Mouse (Mus musculus) hindbrain, embryonic 16.5 days (tissue): Measurements from ENCODE around the gene AI854703. TPM values are rescaled to one million over a fixed set of nuclear protein-coding genes. Genes with fewer than 3 reads are reported as not detected.

Experiments
- ATAC-seq: fragments of 200-750 bp; cut with Nextera tagmentation; 2 replicates; pipeline ENCODE4 v1.8.0; 2017; ENCODE audit warnings: moderate TSS enrichment, moderate library complexity
- H3K27ac ChIP-seq: fragments of 300-500 bp; sonication (generic); 2 replicates; pipeline ENCODE4 v1.5.1; 2014; ENCODE audit warnings: low read depth, mild to moderate bottlenecking, control low read depth, low read length, moderate library complexity
- H3K27me3 ChIP-seq: fragments of 300-500 bp; sonication (generic); replicated peaks from 2 replicates; pipeline ENCODE4 v1.6.1; 2014; ENCODE audit warnings: low read length; ENCODE audit not compliant: control insufficient read depth, insufficient read depth
- H3K36me3 ChIP-seq: fragments of 300-500 bp; sonication (generic); 2 replicates; pipeline ENCODE4 v1.6.1; 2014; ENCODE audit warnings: mild to moderate bottlenecking, low read length, moderate library complexity, mixed read lengths; ENCODE audit not compliant: control insufficient read depth, insufficient read depth
- H3K4me1 ChIP-seq: fragments of 300-500 bp; sonication (generic); 2 replicates; pipeline ENCODE4 v1.6.1; 2014; ENCODE audit warnings: low read depth, low read length; ENCODE audit not compliant: control insufficient read depth, insufficient read depth
- H3K4me2 ChIP-seq: fragments of 300-500 bp; sonication (generic); 2 replicates; pipeline ENCODE4 v1.6.1; 2014; ENCODE audit warnings: mild to moderate bottlenecking, low read length, control low read depth, moderate library complexity
- H3K4me3 ChIP-seq: fragments of 300-500 bp; sonication (generic); 2 replicates; pipeline ENCODE4 v1.5.1; 2014; ENCODE audit warnings: mild to moderate bottlenecking, low read length, control low read depth, moderate library complexity
- H3K9ac ChIP-seq: fragments of 300-500 bp; sonication (generic); 2 replicates; pipeline ENCODE4 v1.6.1; 2014; ENCODE audit warnings: low read depth, mild to moderate bottlenecking, control low read depth, low read length, moderate library complexity
- H3K9me3 ChIP-seq: fragments of 300-500 bp; sonication (generic); 2 replicates; pipeline ENCODE4 v1.6.1; 2014; ENCODE audit warnings: mild to moderate bottlenecking, low read length, moderate library complexity; ENCODE audit not compliant: control insufficient read depth
- WGBS: fragments of 180-500 bp; shearing (Covaris S2); extraction: QIAGEN DNeasy Blood & Tissue Kit; methylation state at CpG from one replicate; pipeline ENCODE4 v1.1.7; 2014; 5-methylcytosine and 5-hydroxymethylcytosine counted together
- polyA plus RNA-seq: library from polyadenylated mRNA; unstranded; fragments of >200 nt; fragmentation: Nextera tagmentation; extraction: Ambion mirVana; gene quantifications from 2 replicates; pipeline ENCODE4 v1.2.1, GENCODE M21; 2015

Gene AI854703
- polyA plus RNA-seq, 1 experiment from 2014 or later = 34.3 TPM

DNA sequence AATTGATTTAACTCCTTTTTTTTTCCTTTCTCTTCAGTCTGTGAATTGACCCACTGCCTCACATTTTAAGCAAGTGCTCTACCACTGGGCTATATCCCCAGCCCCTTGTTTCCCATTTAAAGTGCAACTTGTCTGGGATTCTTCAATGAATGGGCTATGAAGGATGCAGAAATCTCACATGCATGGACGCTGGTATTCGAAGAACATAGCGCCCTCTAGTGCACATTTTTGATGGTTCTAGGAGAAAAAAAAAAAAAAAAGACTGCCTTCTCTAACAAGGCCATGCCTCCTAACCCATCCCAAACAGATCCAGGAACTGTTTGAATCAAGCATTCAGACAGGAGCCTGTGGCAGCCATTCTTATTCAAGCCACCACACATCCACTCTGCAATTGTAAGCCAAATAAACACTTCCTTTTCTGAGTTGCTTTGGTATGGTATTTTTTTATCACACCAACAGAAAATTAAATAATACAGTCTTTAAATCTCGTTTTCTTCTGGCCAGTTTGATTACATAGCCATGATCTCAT is 16.3 kb downstream of the AI854703 start:
- Histone ChIP-seq H3K36me3 (no peaks in the 10 kb centered on the region), H3K27ac (no peak overlapping the region), H3K9me3 (no peaks in the 10 kb centered on the region), H3K4me2 (no peak overlapping the region), H3K9ac (no peak overlapping the region), H3K27me3 (no peaks in the 10 kb centered on the region), H3K4me1 (no peaks in the 10 kb centered on the region), H3K4me3 (no peak overlapping the region)
- ATAC-seq = peak; percentile 45; the same call in 1 of the 2 replicates
- 21% methylated on average over 4 of the region's 4 CpGs for WGBS

GRCm38 (mm10) chr6:48645660-48646308 is 19.2 kb downstream of the AI854703 start:
- Histone ChIP-seq H3K4me1 (no peaks in the 10 kb centered on the region), H3K27me3 (no peaks in the 10 kb centered on the region), H3K9ac (no peak overlapping the region), H3K27ac (no peak overlapping the region), H3K4me2 (no peak overlapping the region), H3K9me3 (no peaks in the 10 kb centered on the region), H3K36me3 (no peaks in the 10 kb centered on the region), H3K4me3 (no peak overlapping the region)
- ATAC-seq = 0 out of 2 replicates have a peak, but pooled peaks have one; percentile 48
- 18% methylated on average over 12 of the region's 12 CpGs for WGBS

- Histone ChIP-seq H3K36me3 (no peaks in the 10 kb centered on the region), H3K27me3 (no peaks in the 10 kb centered on the region), H3K4me3 (no peak overlapping the region), H3K9me3 (no peaks in the 10 kb centered on the region), H3K27ac (no peak overlapping the region), H3K4me1 (no peaks in the 10 kb centered on the region), H3K4me2 (no peak overlapping the region), H3K9ac (no peak overlapping the region)
- ATAC-seq = no peak
- 84% methylated on average over 4 of the region's 4 CpGs for WGBS
Measured at GRCm38 (mm10) chr6:48646309-48646690, 19.7 kb downstream of the AI854703 start.

GRCm38 (mm10) chr6:48646995-48647394 is 20.4 kb downstream of the AI854703 start, which contains the start of gene Gimap8:
Gene Gimap8, plus strand, starts transcription at chr6:48647234.
- no peak for ATAC-seq
- WGBS = 40% methylated on average over 3 of the region's 3 CpGs

DNA sequence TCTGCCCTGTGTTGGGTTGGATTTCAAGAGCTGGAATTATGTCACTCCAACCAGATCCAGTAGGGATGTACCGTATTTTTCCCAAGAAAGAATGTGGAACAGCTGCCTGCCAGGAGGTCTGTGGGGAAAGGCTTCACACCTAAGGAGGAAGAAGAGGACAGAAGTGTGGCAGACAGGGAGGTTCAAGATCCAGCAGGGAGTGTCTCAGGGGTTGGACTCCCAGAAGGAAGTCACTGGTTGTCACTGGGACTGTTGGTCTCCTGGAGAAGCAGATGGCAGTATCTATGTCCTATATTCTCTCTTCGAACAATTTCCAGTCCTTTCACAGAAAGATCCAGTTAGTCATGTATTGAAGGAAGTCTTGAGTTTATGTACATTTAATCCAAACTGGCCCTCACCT is 21.0 kb downstream of the AI854703 start:
- Histone ChIP-seq H3K27ac (no peak overlapping the region), H3K27me3 (no peaks in the 10 kb centered on the region), H3K4me1 (no peaks in the 10 kb centered on the region), H3K9me3 (no peaks in the 10 kb centered on the region), H3K36me3 (no peaks in the 10 kb centered on the region), H3K4me2 (no peak overlapping the region), H3K4me3 (no peak overlapping the region), H3K9ac (no peak overlapping the region)
- no peak for ATAC-seq
- WGBS = 89% methylated on average over 2 of the region's 2 CpGs

More at GRCm38 (mm10) chr6:48646995-48647394, 20.4 kb downstream of the AI854703 start, which contains the start of gene Gimap8:
- H3K4me1 ChIP-seq = no peaks in the 10 kb centered on the region
- H3K9me3 ChIP-seq = no peaks in the 10 kb centered on the region
- no peak within 1 kb of the TSS for H3K4me3 ChIP-seq
- no peak within 1 kb of the TSS for H3K9ac ChIP-seq
- H3K27me3 ChIP-seq = no peaks in the 10 kb centered on the region
- no peak within 1 kb of the TSS for H3K27ac ChIP-seq
- H3K4me2 ChIP-seq = no peak within 1 kb of the TSS
- no peaks in the 10 kb centered on the region for H3K36me3 ChIP-seq

- no peaks in the 10 kb centered on the region for H3K4me1 ChIP-seq
- WGBS = 88% methylated on average over 4 of the region's 4 CpGs
- H3K9me3 ChIP-seq = no peaks in the 10 kb centered on the region
- H3K27me3 ChIP-seq = no peaks in the 10 kb centered on the region
- H3K9ac ChIP-seq = no peak overlapping the region
- H3K4me2 ChIP-seq = no peak overlapping the region
- no peak overlapping the region for H3K4me3 ChIP-seq
- no peak overlapping the region for H3K27ac ChIP-seq
- H3K36me3 ChIP-seq = no peaks in the 10 kb centered on the region
- no peak for ATAC-seq
Measured at GRCm38 (mm10) chr6:48648779-48649178, 22.2 kb downstream of the AI854703 start.

DNA sequence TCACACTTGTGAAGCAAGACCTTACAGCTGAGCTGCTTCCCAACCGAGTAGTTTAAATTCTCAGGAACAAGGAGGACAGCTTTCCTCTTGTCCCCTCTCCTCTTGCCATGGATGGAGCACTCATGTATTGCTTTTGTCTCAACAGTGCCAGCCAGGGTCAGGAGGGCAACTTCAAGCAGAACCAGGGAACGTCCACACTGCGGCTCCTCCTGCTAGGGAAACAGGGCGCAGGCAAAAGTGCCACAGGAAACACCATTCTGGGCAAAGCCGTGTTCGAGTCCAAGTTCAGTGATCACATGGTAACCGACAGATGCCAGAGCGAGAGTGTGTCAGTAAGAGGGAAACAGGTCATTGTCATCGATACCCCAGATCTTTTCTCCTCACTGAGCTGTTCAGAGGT is 23.5 kb downstream of the AI854703 start:
- no peaks in the 10 kb centered on the region for H3K36me3 ChIP-seq
- no peaks in the 10 kb centered on the region for H3K4me1 ChIP-seq
- 88% methylated on average over 9 of the region's 9 CpGs for WGBS
- H3K4me2 ChIP-seq = no peak overlapping the region
- no peaks in the 10 kb centered on the region for H3K9me3 ChIP-seq
- no peak for ATAC-seq
- no peak overlapping the region for H3K4me3 ChIP-seq
- no peaks in the 10 kb centered on the region for H3K27me3 ChIP-seq
- H3K27ac ChIP-seq = no peak overlapping the region
- no peak overlapping the region for H3K9ac ChIP-seq

GRCm38 (mm10) chr6:48658721-48659120 is 32.2 kb downstream of the AI854703 start:
- H3K4me3 ChIP-seq = no peak overlapping the region
- H3K9me3 ChIP-seq = no peaks in the 10 kb centered on the region
- H3K4me2 ChIP-seq = no peak overlapping the region
- H3K27ac ChIP-seq = no peak overlapping the region
- H3K4me1 ChIP-seq = no peaks in the 10 kb centered on the region
- H3K36me3 ChIP-seq = no peaks in the 10 kb centered on the region
- H3K9ac ChIP-seq = no peak overlapping the region
- ATAC-seq = no peak
- WGBS = 83% methylated on average over 5 of the region's 5 CpGs
- no peaks in the 10 kb centered on the region for H3K27me3 ChIP-seq

GRCm38 (mm10) chr6:48664750-48665149 is 38.2 kb downstream of the AI854703 start:
- Histone ChIP-seq H3K27ac (no peak overlapping the region), H3K9ac (no peak overlapping the region), H3K4me2 (no peak overlapping the region), H3K27me3 (no peaks in the 10 kb centered on the region), H3K9me3 (no peaks in the 10 kb centered on the region), H3K4me1 (no peaks in the 10 kb centered on the region), H3K36me3 (no peaks in the 10 kb centered on the region), H3K4me3 (no peak overlapping the region)
- ATAC-seq = no peak
- 85% methylated on average over 4 of the region's 4 CpGs for WGBS
